Mouse (Mus musculus): ENCODE data around the gene Lrrc7. TPM values are rescaled to one million over a fixed set of nuclear protein-coding genes. Genes with fewer than 3 reads are reported as not detected.
A peak's percentile ranks its signal among the peaks of the same experiment; 100 is the strongest.

Lrrc7 gene
- total RNA-seq, 2 experiments from 2014 or later = 119 to 126 TPM

GRCm38 (mm10) chr3:158075004-158075403 is 487.0 kb downstream of the Lrrc7 start:
- Histone ChIP-seq H3K27ac (peak overlapping the region; percentile 18; the same call in 1 of the 2 replicates), H3K4me3 (no peak overlapping the region)
- no peak for TF ChIP-seq CTCF (conservative IDR thresholded peaks at IDR 0.05)
- DNase-seq (ENCODE audit: low spot score in 2 of 2) = no peak

- Histone ChIP-seq H3K27ac (no peak overlapping the region), H3K4me3 (no peak overlapping the region)
- no peak for TF ChIP-seq CTCF (conservative IDR thresholded peaks at IDR 0.05)
- DNase-seq (ENCODE audit: low spot score in 2 of 2) = no peak
Observed at GRCm38 (mm10) chr3:158068613-158069263, 493.3 kb downstream of the Lrrc7 start.

- TF ChIP-seq CTCF (conservative IDR thresholded peaks at IDR 0.05) = no peak
- no peak overlapping the region for H3K4me3 ChIP-seq
- no peak overlapping the region for H3K27ac ChIP-seq
- no peak for DNase-seq (ENCODE audit: low spot score in 2 of 2)
Observed at GRCm38 (mm10) chr3:158067916-158068315, 494.1 kb downstream of the Lrrc7 start.

- H3K27ac ChIP-seq = no peak overlapping the region
- TF ChIP-seq CTCF (conservative IDR thresholded peaks at IDR 0.05) = no peak
- no peak overlapping the region for H3K4me3 ChIP-seq
- no peak for DNase-seq (ENCODE audit: low spot score in 2 of 2)
Observed at GRCm38 (mm10) chr3:158065256-158065655, 496.8 kb downstream of the Lrrc7 start.

- DNase-seq (ENCODE audit: low spot score in 2 of 2) = no peak
- H3K4me3 ChIP-seq = no peak overlapping the region
- no peak overlapping the region for H3K27ac ChIP-seq
- no peak for TF ChIP-seq CTCF (conservative IDR thresholded peaks at IDR 0.05)
Observed at GRCm38 (mm10) chr3:158061811-158062523, 500.1 kb downstream of the Lrrc7 start.

- peak overlapping the region; percentile 39; the same call in 1 of the 2 replicates for H3K27ac ChIP-seq
- no peak for DNase-seq (ENCODE audit: low spot score in 2 of 2)
- no peak overlapping the region for H3K4me3 ChIP-seq
- TF ChIP-seq CTCF (conservative IDR thresholded peaks at IDR 0.05) = no peak
Observed at GRCm38 (mm10) chr3:158060621-158061291, 501.3 kb downstream of the Lrrc7 start.

GRCm38 (mm10) chr3:158049508-158049907 is 512.5 kb downstream of the Lrrc7 start:
- DNase-seq (ENCODE audit: low spot score in 2 of 2) = no peak
- TF ChIP-seq CTCF (conservative IDR thresholded peaks at IDR 0.05) = peak; percentile 60
- no peak overlapping the region for H3K27ac ChIP-seq
- no peak overlapping the region for H3K4me3 ChIP-seq

- no peak for DNase-seq (ENCODE audit: low spot score in 2 of 2)
- TF ChIP-seq CTCF (conservative IDR thresholded peaks at IDR 0.05) = no peak
- Histone ChIP-seq H3K27ac (no peak overlapping the region), H3K4me3 (no peak overlapping the region)
Observed at GRCm38 (mm10) chr3:158040755-158041154, 521.3 kb downstream of the Lrrc7 start.

- no peak for DNase-seq (ENCODE audit: low spot score in 2 of 2)
- Histone ChIP-seq H3K4me3 (no peak overlapping the region), H3K27ac (no peak overlapping the region)
- no peak for TF ChIP-seq CTCF (conservative IDR thresholded peaks at IDR 0.05)
Observed at GRCm38 (mm10) chr3:158038106-158038505, 523.9 kb downstream of the Lrrc7 start.

GRCm38 (mm10) chr3:158036329-158036988 is 525.6 kb downstream of the Lrrc7 start, which contains the start of the genes Srsf11 and Lrrc40:
Srsf11 (minus strand) TSS chr3:158036639.
Lrrc40 (plus strand) TSS chr3:158036662.
- TF ChIP-seq CTCF (conservative IDR thresholded peaks at IDR 0.05) = no peak
- H3K27ac ChIP-seq = peak within 1 kb of the TSS; percentile 96
- DNase-seq (ENCODE audit: low spot score in 2 of 2) = peak; percentile 94 to 96
- H3K4me3 ChIP-seq = peak within 1 kb of the TSS; percentile 81

GRCm38 (mm10) chr3:158035866-158036265 is 526.2 kb downstream of the Lrrc7 start:
- H3K4me3 ChIP-seq = peak overlapping the region; percentile 81
- H3K27ac ChIP-seq = peak overlapping the region; percentile 96
- DNase-seq (ENCODE audit: low spot score in 2 of 2) = no peak
- no peak for TF ChIP-seq CTCF (conservative IDR thresholded peaks at IDR 0.05)

Data from layer of hippocampus, adult 2 months (tissue).